Mouse (Mus musculus): ENCODE data around the gene Psmc5. TPM values are rescaled to one million over a fixed set of nuclear protein-coding genes. Genes with fewer than 3 reads are reported as not detected.
A peak's percentile ranks its signal among the peaks of the same experiment; 100 is the strongest.

The Psmc5 gene
- total RNA-seq, 2 experiments from 2014 or later = 99.9 to 105 TPM

- intact Hi-C loops (cut with DNase I) = no loop called here
Observed at GRCm38 (mm10) chr11:106291861-106292260, 35.9 kb downstream of the Psmc5 start.

GRCm38 (mm10) chr11:106301765-106302164 lies 45.8 kb downstream of the Psmc5 start, which contains the start of gene Gh:
Gene Gh (minus strand): TSS chr11:106301865.
- intact Hi-C loops (cut with DNase I) = loop anchor here (1.0 kb wide), 3 partner anchors 24 to 91 kb away; no protein-coding TSS in a partner anchor
- DNase-seq = no peak

More at GRCm38 (mm10) chr11:106291861-106292260, 35.9 kb downstream of the Psmc5 start:
- no peak for DNase-seq

GRCm38 (mm10) chr11:106302634-106303033 lies 46.7 kb downstream of the Psmc5 start:
- peak; percentile 72 to 83 for DNase-seq
- intact Hi-C loops (cut with DNase I) = loop anchor here (1.0 kb wide), 2 partner anchors 23 to 90 kb away; no protein-coding TSS in a partner anchor

GRCm38 (mm10) chr11:106305348-106306064 lies 49.6 kb downstream of the Psmc5 start:
- intact Hi-C loops (cut with DNase I) = no loop called here
- no peak for DNase-seq

- intact Hi-C loops (cut with DNase I) = no loop called here
- no peak for DNase-seq
Observed at GRCm38 (mm10) chr11:106306065-106306385, 50.1 kb downstream of the Psmc5 start.

- intact Hi-C loops (cut with DNase I) = no loop called here
- no peak for DNase-seq
Observed at GRCm38 (mm10) chr11:106306758-106307157, 50.8 kb downstream of the Psmc5 start.

GRCm38 (mm10) chr11:106307432-106307831 lies 51.5 kb downstream of the Psmc5 start:
- intact Hi-C loops (cut with DNase I) = no loop called here
- DNase-seq = no peak

GRCm38 (mm10) chr11:106308162-106308561 lies 52.2 kb downstream of the Psmc5 start:
- intact Hi-C loops (cut with DNase I) = no loop called here
- DNase-seq = no peak

GRCm38 (mm10) chr11:106310123-106310522 lies 54.2 kb downstream of the Psmc5 start:
- intact Hi-C loops (cut with DNase I) = no loop called here
- no peak for DNase-seq

Other genes with a start within 250 kb of the Psmc5 start
- under 1 TPM; 0.07 to 0.14 TPM for gene Kcnh6, start 248.0 kb upstream of the Psmc5 start, total RNA-seq (2021)
- gene Dcaf7, start 219.3 kb upstream of the Psmc5 start, total RNA-seq (2021) = 10 to 100 TPM; 44.5 to 46.0 TPM
- gene Taco1, start 190.1 kb upstream of the Psmc5 start, total RNA-seq (2021) = 10 to 100 TPM; 51.2 to 59.8 TPM
- gene Map3k3, start 171.5 kb upstream of the Psmc5 start, total RNA-seq (2021) = 10 to 100 TPM; 45.9 to 47.1 TPM
- gene Gm10840, start 95.3 kb upstream of the Psmc5 start, total RNA-seq (2021) = not detected
- 10 to 100 TPM in 1 of 2 experiments, 1 to 10 TPM in 1; 9.7 to 19.3 TPM for gene Limd2, start 95.3 kb upstream of the Psmc5 start, total RNA-seq (2021)
- gene Strada, start 54.0 kb upstream of the Psmc5 start, total RNA-seq (2021) = 1 to 10 TPM; 8.7 TPM
- gene Ccdc47, start 39.8 kb upstream of the Psmc5 start, total RNA-seq (2021) = 10 to 100 TPM; 74.4 to 76.0 TPM
- gene Ddx42, start 39.2 kb upstream of the Psmc5 start, total RNA-seq (2021) = 10 to 100 TPM; 29.2 to 30.0 TPM
- 10 to 100 TPM; 19.3 to 21.4 TPM for gene Ftsj3, start 75 bp upstream of the Psmc5 start, total RNA-seq (2021)
- gene Smarcd2, start 16.8 kb downstream of the Psmc5 start, total RNA-seq (2021) = 10 to 100 TPM; 28.7 to 30.8 TPM
- gene Tcam1, start 20.5 kb downstream of the Psmc5 start, total RNA-seq (2021) = under 1 TPM in 1 of 2 experiments, not detected in 1; 0.07 TPM
- not detected for gene Gh, start 45.7 kb downstream of the Psmc5 start, total RNA-seq (2021)
- 1 to 10 TPM; 1.8 to 2.0 TPM for gene Cd79b, start 58.6 kb downstream of the Psmc5 start, total RNA-seq (2021)
- gene Scn4a, start 97.1 kb downstream of the Psmc5 start, total RNA-seq (2021) = 1 to 10 TPM; 6.8 to 7.9 TPM
- gene Prr29, start 109.3 kb downstream of the Psmc5 start, total RNA-seq (2021) = 1 to 10 TPM; 1.0 to 1.7 TPM
- 10 to 100 TPM; 44.1 to 44.7 TPM for gene Icam2, start 131.9 kb downstream of the Psmc5 start, total RNA-seq (2021)
- 10 to 100 TPM in 1 of 2 experiments, 1 to 10 TPM in 1; 9.9 to 10.9 TPM for gene Ern1, start 231.7 kb downstream of the Psmc5 start, total RNA-seq (2021)